Mouse (Mus musculus) heart, adult 2 months (tissue): ENCODE measurements around the gene Slc35b1.

Experiments used
- CTCF ChIP-seq: fragments of 200-600 bp; IDR thresholded peaks from 2 replicates; pipeline ENCODE4 v1.8.1; 2022; ENCODE audit warnings: antibody characterized with exemption, mild to moderate bottlenecking, moderate library complexity
- EP300 ChIP-seq: fragments of 200-500 bp; IDR thresholded peaks from 2 replicates; pipeline ENCODE4 v1.6.1; 2011; ENCODE audit warnings: low read depth, low read length, control low read depth; ENCODE audit not compliant: insufficient read depth
- POLR2A ChIP-seq: fragments of 200-500 bp; IDR thresholded peaks from 2 replicates; pipeline ENCODE4 v1.6.1; 2011; ENCODE audit warnings: mild to moderate bottlenecking, low read depth, low read length, control low read depth; ENCODE audit not compliant: insufficient read depth

DNA sequence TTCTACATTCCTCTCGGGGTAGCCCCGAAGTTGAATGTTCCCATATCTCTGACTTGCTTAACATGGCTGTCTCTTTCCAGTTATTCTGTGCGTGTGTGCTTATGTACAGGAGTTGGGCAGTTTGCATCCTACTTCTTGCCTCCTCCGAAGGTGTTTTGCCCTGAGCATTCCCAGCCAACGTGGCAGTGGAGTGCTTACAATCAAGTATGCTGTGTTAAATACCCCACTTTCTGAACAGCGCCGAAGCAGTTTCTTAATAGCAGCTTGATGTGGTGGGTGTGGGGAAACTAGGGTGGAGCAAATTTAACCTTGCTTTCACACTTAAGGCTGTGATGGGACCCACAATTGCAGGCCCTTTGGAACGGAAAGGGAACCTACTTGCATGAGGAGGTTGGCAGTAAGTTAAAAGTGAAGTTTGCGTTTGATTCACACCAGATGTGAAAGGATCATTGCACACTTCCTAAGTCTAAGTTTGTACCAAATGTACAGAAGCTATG, 46.6 kb upstream of the Slc35b1 start:
- TF ChIP-seq CTCF (no peak), POLR2A (no peak), EP300 (no peak)
